Mouse (Mus musculus) ovary, postnatal 10 days (tissue): ENCODE measurements around the gene Cyp1a1.

Experiments used
- DNase-seq: peaks from one replicate; pipeline ENCODE4 v3.0.0; 2022; ENCODE audit warnings: low spot score

The Cyp1a1 gene

GRCm38 (mm10) chr9:57687751-57688150 is at the start of gene Cyp1a1:
TSS of gene Cyp1a1 (plus strand) at chr9:57687928.
- no peak for DNase-seq

GRCm38 (mm10) chr9:57638651-57639459 is 48.9 kb upstream of the Cyp1a1 start:
- no peak for DNase-seq

GRCm38 (mm10) chr9:57639661-57640328 is 47.9 kb upstream of the Cyp1a1 start:
- DNase-seq, result no peak

GRCm38 (mm10) chr9:57640384-57640783 is 47.3 kb upstream of the Cyp1a1 start:
- no peak for DNase-seq

GRCm38 (mm10) chr9:57641022-57641421 is 46.7 kb upstream of the Cyp1a1 start:
- DNase-seq, result no peak

- no peak for DNase-seq
Observed at GRCm38 (mm10) chr9:57641775-57642550, 45.8 kb upstream of the Cyp1a1 start.

GRCm38 (mm10) chr9:57643169-57643855 is 44.4 kb upstream of the Cyp1a1 start:
- no peak for DNase-seq

- no peak for DNase-seq
Observed at GRCm38 (mm10) chr9:57643856-57644180, 43.9 kb upstream of the Cyp1a1 start.

- DNase-seq, result no peak
Observed at GRCm38 (mm10) chr9:57644442-57644943, 43.2 kb upstream of the Cyp1a1 start.

- peak; percentile 94 for DNase-seq
Observed at GRCm38 (mm10) chr9:57644944-57645893, 42.5 kb upstream of the Cyp1a1 start.

GRCm38 (mm10) chr9:57646551-57647103 is 41.1 kb upstream of the Cyp1a1 start:
- DNase-seq, result no peak

GRCm38 (mm10) chr9:57647286-57648108 is 40.2 kb upstream of the Cyp1a1 start:
- no peak for DNase-seq

GRCm38 (mm10) chr9:57650130-57650785 is 37.5 kb upstream of the Cyp1a1 start:
- no peak for DNase-seq

- DNase-seq, result no peak
Observed at GRCm38 (mm10) chr9:57650786-57651311, 36.9 kb upstream of the Cyp1a1 start.

GRCm38 (mm10) chr9:57652351-57652750 is 35.4 kb upstream of the Cyp1a1 start:
- DNase-seq, result no peak

GRCm38 (mm10) chr9:57652855-57653254 is 34.9 kb upstream of the Cyp1a1 start:
- no peak for DNase-seq

GRCm38 (mm10) chr9:57653283-57653682 is 34.4 kb upstream of the Cyp1a1 start, which contains the start of gene Csk:
TSS of gene Csk (minus strand) at chr9:57653631.
- DNase-seq, result no peak

GRCm38 (mm10) chr9:57654966-57655365 is 32.8 kb upstream of the Cyp1a1 start:
- DNase-seq, result no peak

GRCm38 (mm10) chr9:57655749-57656148 is 32.0 kb upstream of the Cyp1a1 start:
- DNase-seq, result peak; percentile 90
